Mouse (Mus musculus): ENCODE results near the gene Cryl1.

Cryl1 gene

GRCm38 (mm10) chr14:57230264-57231015 is 167.9 kb downstream of the Cryl1 start:
- no peak for DNase-seq (ENCODE audit: low spot score)
